Mouse (Mus musculus) kidney, adult 2 months (tissue): ENCODE data around the gene Klhdc4. TPM values are rescaled to one million over a fixed set of nuclear protein-coding genes. Genes with fewer than 3 reads are reported as not detected.

Experiments
- DNase-seq: peaks from one replicate; pipeline ENCODE4 v3.0.0; 2021
- H3K27ac ChIP-seq: fragments of 200-500 bp; 2 replicates; pipeline ENCODE4 v1.5.1; 2012; ENCODE audit warnings: low read depth, low read length, control low read depth, inconsistent platforms; ENCODE audit not compliant: insufficient read depth
- H3K27me3 ChIP-seq: fragments of 200-500 bp; replicated peaks from 2 replicates; pipeline ENCODE4 v1.6.1; 2012; ENCODE audit warnings: mild to moderate bottlenecking, moderate library complexity, low read length, inconsistent platforms; ENCODE audit not compliant: control insufficient read depth, insufficient read depth
- H3K36me3 ChIP-seq: fragments of 200-500 bp; 2 replicates; pipeline ENCODE4 v1.6.1; 2012; ENCODE audit warnings: mild to moderate bottlenecking, moderate library complexity, low read length, inconsistent platforms; ENCODE audit not compliant: control insufficient read depth, insufficient read depth
- H3K4me1 ChIP-seq: fragments of 200-500 bp; 2 replicates; pipeline ENCODE4 v1.6.1; 2011; ENCODE audit warnings: low read length; ENCODE audit not compliant: control insufficient read depth, insufficient read depth
- H3K4me3 ChIP-seq: fragments of 200-500 bp; 2 replicates; pipeline ENCODE4 v1.5.1; 2011; ENCODE audit warnings: mild to moderate bottlenecking, low read depth, low read length, control low read depth; ENCODE audit not compliant: insufficient read depth
- CTCF ChIP-seq: fragments of 200-500 bp; conservative IDR thresholded peaks from 2 replicates; pipeline ENCODE4 v1.5.1; 2011; ENCODE audit warnings: low read depth, mild to moderate bottlenecking, control low read depth, low read length, moderate library complexity, mixed read lengths; ENCODE audit not compliant: insufficient read depth, insufficient read length
- POLR2A ChIP-seq: fragments of 200-500 bp; IDR thresholded peaks from one replicate; pipeline ENCODE4 v1.6.1; 2011; ENCODE audit warnings: low read depth, low read length, control low read depth
- WGBS: fragments of 180-500 bp; shearing (Covaris S2); methylation state at CpG from one replicate; pipeline ENCODE4 v1.1.7; 2018; 5-methylcytosine and 5-hydroxymethylcytosine counted together
- polyA plus RNA-seq: library from polyadenylated mRNA; depleted of rRNA; stranded (reverse); fragments of >200 nt; gene quantifications from 2 replicates; pipeline ENCODE4 v1.2.3, GENCODE M21; 2012

The Klhdc4 gene
- polyA plus RNA-seq, 1 experiment, result 16.4 TPM

- H3K4me1 ChIP-seq, result no peaks in the 10 kb centered on the region
- no peak overlapping the region for H3K27ac ChIP-seq
- TF ChIP-seq CTCF (no peak), POLR2A (no peak)
- no peak overlapping the region for H3K4me3 ChIP-seq
- no peaks in the 10 kb centered on the region for H3K27me3 ChIP-seq
- 75% methylated on average over 3 of the region's 3 CpGs for WGBS
- no peaks in the 10 kb centered on the region for H3K36me3 ChIP-seq
- DNase-seq, result no peak
Measured at GRCm38 (mm10) chr8:121843184-121843733, 13.9 kb upstream of the Klhdc4 start.

GRCm38 (mm10) chr8:121842064-121842955, 12.9 kb upstream of the Klhdc4 start:
- no peaks in the 10 kb centered on the region for H3K36me3 ChIP-seq
- no peaks in the 10 kb centered on the region for H3K27me3 ChIP-seq
- no peaks in the 10 kb centered on the region for H3K4me1 ChIP-seq
- TF ChIP-seq POLR2A (no peak), CTCF (no peak)
- H3K27ac ChIP-seq, result no peak overlapping the region
- no peak for DNase-seq
- H3K4me3 ChIP-seq, result no peak overlapping the region
- WGBS, result 93% methylated on average over 8 of the region's 8 CpGs

GRCm38 (mm10) chr8:121841242-121841641, 11.9 kb upstream of the Klhdc4 start:
- 56% methylated on average over 8 of the region's 8 CpGs for WGBS

GRCm38 (mm10) chr8:121832503-121832902, 3.1 kb upstream of the Klhdc4 start:
- TF ChIP-seq POLR2A (no peak), CTCF (no peak)
- no peaks in the 10 kb centered on the region for H3K36me3 ChIP-seq
- H3K27ac ChIP-seq, result no peak overlapping the region
- WGBS, result 12% methylated on average over 6 of the region's 6 CpGs
- H3K4me3 ChIP-seq, result no peak overlapping the region
- DNase-seq, result peak; percentile 73
- peaks cover 10% of the 10 kb centered on the region; the same call in 1 of the 2 replicates for H3K4me1 ChIP-seq
- no peaks in the 10 kb centered on the region for H3K27me3 ChIP-seq

More at GRCm38 (mm10) chr8:121841242-121841641, 11.9 kb upstream of the Klhdc4 start:
- Histone ChIP-seq H3K36me3 (no peaks in the 10 kb centered on the region), H3K4me3 (no peak overlapping the region), H3K4me1 (no peaks in the 10 kb centered on the region), H3K27me3 (no peaks in the 10 kb centered on the region), H3K27ac (no peak overlapping the region)
- DNase-seq, result peak; percentile 31
- TF ChIP-seq POLR2A (no peak), CTCF (peak; percentile 63)

- Histone ChIP-seq H3K27ac (no peak overlapping the region), H3K4me1 (peaks cover 10% of the 10 kb centered on the region; the same call in 1 of the 2 replicates), H3K27me3 (no peaks in the 10 kb centered on the region), H3K36me3 (no peaks in the 10 kb centered on the region), H3K4me3 (no peak overlapping the region)
- TF ChIP-seq CTCF (no peak), POLR2A (no peak)
- DNase-seq, result no peak
- WGBS, result 74% methylated on average over 2 of the region's 2 CpGs
Measured at GRCm38 (mm10) chr8:121832061-121832460, 2.7 kb upstream of the Klhdc4 start.

- WGBS, result 13% methylated on average over 18 of the region's 18 CpGs
- H3K36me3 ChIP-seq, result no peaks in the 10 kb centered on the region
- no peak for DNase-seq
- TF ChIP-seq CTCF (no peak), POLR2A (no peak)
- H3K27me3 ChIP-seq, result no peaks in the 10 kb centered on the region
- peak overlapping the region; percentile 63 for H3K4me3 ChIP-seq
- H3K27ac ChIP-seq, result peak overlapping the region; percentile 48
- H3K4me1 ChIP-seq, result peaks cover 10% of the 10 kb centered on the region; the same call in 1 of the 2 replicates
Measured at GRCm38 (mm10) chr8:121829777-121830362, 501 bp upstream of the Klhdc4 start.
